Mouse (Mus musculus) E14TG2a.4 (cell line): ENCODE data around the gene Gm49405.
"Not testable (repeated sequence)": the region's sequence is repeated elsewhere in the genome, so short reads cannot be mapped to it uniquely, and the experiment has no call there.

Experiments
- CTCF ChIP-seq: conservative IDR thresholded peaks from 2 replicates; pipeline ENCODE4 v1.5.1; 2014; ENCODE audit warnings: low read length
- NANOG ChIP-seq: IDR thresholded peaks from 2 replicates; pipeline ENCODE4 v1.6.1; 2014; ENCODE audit warnings: borderline replicate concordance, low read length, mixed read lengths

- TF ChIP-seq CTCF, NANOG: not testable (repeated sequence)
These were observed 43.7 kb downstream of the Gm49405 start for GRCm38 (mm10) chr19:4044109-4044508.
